Mouse (Mus musculus) heart, adult 2 months (tissue): ENCODE results near the gene Prpf38b. TPM values are rescaled to one million over a fixed set of nuclear protein-coding genes. Genes with fewer than 3 reads are reported as not detected.
"Not testable (repeated sequence)": the region's sequence is repeated elsewhere in the genome, so short reads cannot be mapped to it uniquely, and the experiment has no call there.

Experiments
- DNase-seq, 2 experiments: peaks; one replicate each; pipeline ENCODE4 v3.0.0; 2021
- H3K27ac ChIP-seq: fragments of 200-600 bp; 2 replicates; pipeline ENCODE4 v1.8.1; 2022
- H3K27me3 ChIP-seq: fragments of 200-500 bp; 2 replicates; pipeline ENCODE4 v1.6.1; 2012; ENCODE audit warnings: mild to moderate bottlenecking, low read length, inconsistent platforms, mixed read lengths; ENCODE audit not compliant: control insufficient read depth, insufficient read depth
- H3K36me3 ChIP-seq: fragments of 200-500 bp; 2 replicates; pipeline ENCODE4 v1.6.1; 2012; ENCODE audit warnings: low read length, inconsistent platforms; ENCODE audit not compliant: control insufficient read depth, insufficient read depth
- H3K4me1 ChIP-seq: fragments of 200-500 bp; 2 replicates; pipeline ENCODE4 v1.6.1; 2011; ENCODE audit warnings: low read length; ENCODE audit not compliant: control insufficient read depth, insufficient read depth
- H3K4me3 ChIP-seq: fragments of 200-600 bp; 2 replicates; pipeline ENCODE4 v1.8.1; 2022
- H3K79me2 ChIP-seq: fragments of 200-500 bp; replicated peaks from 2 replicates; pipeline ENCODE4 v1.6.1; 2012; ENCODE audit warnings: mild to moderate bottlenecking, inconsistent platforms, low read length, moderate library complexity, mixed read lengths; ENCODE audit not compliant: control insufficient read depth, insufficient read depth
- H3K9ac ChIP-seq: fragments of 200-500 bp; 2 replicates; pipeline ENCODE4 v1.6.1; 2012; ENCODE audit warnings: low read depth, mild to moderate bottlenecking, control low read depth, inconsistent platforms, low read length, mixed read lengths
- CTCF ChIP-seq: fragments of 200-600 bp; IDR thresholded peaks from 2 replicates; pipeline ENCODE4 v1.8.1; 2022; ENCODE audit warnings: antibody characterized with exemption, mild to moderate bottlenecking, moderate library complexity
- EP300 ChIP-seq: fragments of 200-500 bp; IDR thresholded peaks from 2 replicates; pipeline ENCODE4 v1.6.1; 2011; ENCODE audit warnings: low read depth, low read length, control low read depth; ENCODE audit not compliant: insufficient read depth
- POLR2A ChIP-seq: fragments of 200-500 bp; IDR thresholded peaks from 2 replicates; pipeline ENCODE4 v1.6.1; 2011; ENCODE audit warnings: mild to moderate bottlenecking, low read depth, low read length, control low read depth; ENCODE audit not compliant: insufficient read depth
- WGBS: fragments of 180-500 bp; shearing (Covaris S2); methylation state at CpG from one replicate; pipeline ENCODE4 v1.1.7; 2018; 5-methylcytosine and 5-hydroxymethylcytosine counted together
- intact Hi-C: fragments of 180-260 bp; cut with DNase I; formaldehyde crosslinking; loops from one replicate; pipeline ENCODE4 v1.15.1; 2025
- polyA plus RNA-seq: library from polyadenylated mRNA; depleted of rRNA; stranded (reverse); fragments of >200 nt; gene quantifications from 2 replicates; pipeline ENCODE4 v1.2.3, GENCODE M21; 2012
- total RNA-seq, 2 experiments: library from RNA; stranded (reverse); gene quantifications; 2 replicates each; pipeline ENCODE4 v1.2.3; 2021

Gene Prpf38b
- total and polyA plus RNA-seq, 3 experiments: 13.6 to 21.1 (median 17.3) TPM

- Histone ChIP-seq H3K36me3 (no peaks in the 10 kb centered on the region), H3K4me1 (peaks cover 7% of the 10 kb centered on the region), H3K4me3 (no peak overlapping the region), H3K79me2 (no peaks in the 10 kb centered on the region), H3K27ac (no peak overlapping the region), H3K27me3 (no peaks in the 10 kb centered on the region), H3K9ac (no peak overlapping the region)
- TF ChIP-seq EP300: no peak
- no peak for TF ChIP-seq CTCF
- TF ChIP-seq POLR2A: no peak
- intact Hi-C loops: no loop called here
- WGBS: 55% methylated on average over 8 of the region's 8 CpGs
- no peak for DNase-seq
Observed at GRCm38 (mm10) chr3:108884706-108885289, 26.7 kb downstream of the Prpf38b start.

- Histone ChIP-seq H3K4me3 (no peak overlapping the region), H3K27me3 (no peaks in the 10 kb centered on the region), H3K27ac (no peak overlapping the region), H3K4me1 (peaks cover 7% of the 10 kb centered on the region), H3K36me3 (no peaks in the 10 kb centered on the region), H3K79me2 (no peaks in the 10 kb centered on the region), H3K9ac (no peak overlapping the region)
- intact Hi-C loops: no loop called here
- WGBS: 93% methylated on average over 2 of the region's 2 CpGs
- TF ChIP-seq POLR2A (no peak), CTCF (no peak), EP300 (no peak)
- no peak for DNase-seq
Observed at GRCm38 (mm10) chr3:108883067-108883466, 28.5 kb downstream of the Prpf38b start.

- DNase-seq, H3K4me3 ChIP-seq, H3K9ac ChIP-seq, H3K4me1 ChIP-seq, H3K36me3 ChIP-seq, H3K27me3 ChIP-seq, intact Hi-C loops, H3K79me2 ChIP-seq, H3K27ac ChIP-seq: not testable (repeated sequence)
- 66% methylated on average over 4 of the region's 4 CpGs for WGBS
Observed at GRCm38 (mm10) chr3:108881873-108882272, 29.7 kb downstream of the Prpf38b start.

- Histone ChIP-seq H3K4me1 (peaks cover 4% of the 10 kb centered on the region), H3K27ac (no peak overlapping the region), H3K36me3 (no peaks in the 10 kb centered on the region), H3K27me3 (no peaks in the 10 kb centered on the region), H3K9ac (no peak overlapping the region), H3K79me2 (no peaks in the 10 kb centered on the region), H3K4me3 (no peak overlapping the region)
- TF ChIP-seq POLR2A (no peak), CTCF (no peak), EP300 (no peak)
- intact Hi-C loops: no loop called here
- whole genome bisulfite sequencing: 50% methylated on average over 28 of the region's 28 CpGs
- DNase-seq: no peak
Observed at GRCm38 (mm10) chr3:108880544-108881507, 30.7 kb downstream of the Prpf38b start.

- Histone ChIP-seq H3K27me3 (no peaks in the 10 kb centered on the region), H3K36me3 (no peaks in the 10 kb centered on the region), H3K79me2 (no peaks in the 10 kb centered on the region), H3K4me3 (no peak overlapping the region), H3K27ac (no peak overlapping the region), H3K9ac (no peak overlapping the region), H3K4me1 (peaks cover 4% of the 10 kb centered on the region)
- WGBS: 60% methylated on average over 5 of the region's 5 CpGs
- TF ChIP-seq POLR2A (no peak), EP300 (no peak), CTCF (no peak)
- no peak for DNase-seq
- intact Hi-C loops: no loop called here
Observed at GRCm38 (mm10) chr3:108879836-108880435, 31.6 kb downstream of the Prpf38b start.

- WGBS: 86% methylated on average over 2 of the region's 2 CpGs
- intact Hi-C loops: no loop called here
- no peak overlapping the region for H3K27ac ChIP-seq
- peaks cover 4% of the 10 kb centered on the region for H3K4me1 ChIP-seq
- H3K9ac ChIP-seq: no peak overlapping the region
- DNase-seq: no peak
- H3K36me3 ChIP-seq: no peaks in the 10 kb centered on the region
- no peaks in the 10 kb centered on the region for H3K79me2 ChIP-seq
- H3K27me3 ChIP-seq: no peaks in the 10 kb centered on the region
- no peak overlapping the region for H3K4me3 ChIP-seq
- TF ChIP-seq EP300: no peak
- TF ChIP-seq CTCF: no peak
- TF ChIP-seq POLR2A: no peak
Observed at GRCm38 (mm10) chr3:108879129-108879528, 32.4 kb downstream of the Prpf38b start.
